8 mouse cellular contexts compared by ENCODE assay signal in genomic region chr9:20651602-20652259, GRCm38 (mm10). TPM values are rescaled to one million over a fixed set of nuclear protein-coding genes. Genes with fewer than 3 reads are reported as not detected.
DNase-seq lines count a peak whose midpoint lies in the region; ATAC-seq lines count a peak whose summit lies in the region.

Pin1 (plus strand) TSS chr9:20652095.

- H3K9me3 ChIP-seq in heart, embryonic 10.5 days: no peaks in the 10 kb centered on the region
- no peaks in the 10 kb centered on the region for H3K9me3 ChIP-seq in kidney, embryonic 15.5 days (replicated peaks)

- H3K9ac ChIP-seq in kidney, embryonic 15.5 days: peak within 1 kb of the TSS; percentile 81

- peak; percentile 94 to 96 for DNase-seq in B cell, adult 2 months
- DNase-seq in brain, adult 2 months (ENCODE audit: low read depth, low spot score): peak; percentile 100
- peak; percentile 100 for DNase-seq in heart, embryonic 10.5 days (ENCODE audit: low spot score)
- DNase-seq in liver: peak; percentile 98
- peak; percentile 96 to 97 for DNase-seq in spleen, postnatal 4 days (ENCODE audit: low spot score in 2 of 2)

- peak within 1 kb of the TSS; percentile 98 for H3K4me3 ChIP-seq in heart, embryonic 10.5 days
- peak within 1 kb of the TSS; percentile 82 for H3K4me3 ChIP-seq in kidney, embryonic 15.5 days (replicated peaks)

- H3K27me3 ChIP-seq in heart, embryonic 10.5 days (ENCODE audit: insufficient read depth, poor library complexity, severe bottlenecking): no peaks in the 10 kb centered on the region
- no peaks in the 10 kb centered on the region for H3K27me3 ChIP-seq in kidney, embryonic 15.5 days

- peak; percentile 95 for ATAC-seq in erythroblast, adult 5-6 weeks (replicated peaks; ENCODE audit: low FRiP score, poor library complexity, severe bottlenecking)
- ATAC-seq in kidney, embryonic 15.5 days (replicated peaks; ENCODE audit: low FRiP score): peak; percentile 99
- ATAC-seq in monocyte, adult 5-6 weeks (replicated peaks; ENCODE audit: insufficient number of reproducible peaks, low FRiP score, low TSS enrichment, poor library complexity, severe bottlenecking): peak; percentile 95

- H3K36me3 ChIP-seq in heart, embryonic 10.5 days: peaks cover 52% of the 10 kb centered on the region
- peaks cover 63% of the 10 kb centered on the region for H3K36me3 ChIP-seq in kidney, embryonic 15.5 days

- peak within 1 kb of the TSS; percentile 92 for H3K27ac ChIP-seq in heart, embryonic 10.5 days
- peak within 1 kb of the TSS; percentile 25 for H3K27ac ChIP-seq in kidney, embryonic 15.5 days

- peaks cover 21% of the 10 kb centered on the region for H3K4me1 ChIP-seq in heart, embryonic 10.5 days
- peaks cover 38% of the 10 kb centered on the region for H3K4me1 ChIP-seq in kidney, embryonic 15.5 days

- WGBS in heart, embryonic 10.5 days: under 1% methylated on average over 45 of the region's 45 CpGs
- WGBS in kidney, embryonic 15.5 days: under 1% methylated on average over 45 of the region's 45 CpGs

- peak within 1 kb of the TSS; percentile 76 for H3K4me2 ChIP-seq in kidney, embryonic 15.5 days

RNA-seq across cellular contexts. Expression of gene Pin1, which starts in this region (rescaled TPM):
- 4.2 and 4.6 TPM in 2 replicates for total RNA-seq in erythroblast, adult 5-6 weeks (2015; ENCODE audit: low replicate concordance)
- 2.1 and 3.8 TPM in 2 replicates for total RNA-seq in erythroblast, adult 5-6 weeks (2017; ENCODE audit: low replicate concordance)
- 68.6 and 80.2 TPM in 2 replicates for polyA plus RNA-seq in heart, embryonic 10.5 days (2016; fragmentation: Nextera tagmentation; extraction: Ambion mirVana)
- polyA plus RNA-seq in kidney, embryonic 15.5 days (2015; fragmentation: Nextera tagmentation; extraction: Ambion mirVana): 55.3 and 55.4 TPM in 2 replicates
- total RNA-seq in monocyte, adult 5-6 weeks (2017): 7.1 to 11.7 TPM (median 8.4 TPM) in 3 replicates

Comparison
In these comparisons a context has a peak if more than half of its experiments do, and no peak if none do; other contexts are left out.
1. Peak in every context shown above with its lines: DNase-seq, ATAC-seq, H3K4me3 ChIP-seq and H3K27ac ChIP-seq.